Mouse (Mus musculus): ENCODE results near the gene Orc5. TPM values are rescaled to one million over a fixed set of nuclear protein-coding genes. Genes with fewer than 3 reads are reported as not detected.

The Orc5 gene
- 36.9 and 37.7 TPM in 2 replicates for polyA plus RNA-seq (2015; fragmentation: Nextera tagmentation; extraction: Ambion mirVana)

GRCm38 (mm10) chr5:22550033-22550551 lies at the start of gene Orc5:
Orc5 (minus strand) TSS chr5:22550429.
- peaks cover 13% of the 10 kb centered on the region for H3K4me1 ChIP-seq
- peak within 1 kb of the TSS; percentile 70 for H3K4me3 ChIP-seq
- no peaks in the 10 kb centered on the region for H3K9me3 ChIP-seq
- peak within 1 kb of the TSS; percentile 75 for H3K4me2 ChIP-seq
- peak; percentile 98 for ATAC-seq (ENCODE audit: insufficient number of reproducible peaks, insufficient read depth, low FRiP score, low TSS enrichment, low read depth)
- peak within 1 kb of the TSS; percentile 85 for H3K27ac ChIP-seq
- under 1% methylated on average over 31 of the region's 31 CpGs for WGBS
- H3K9ac ChIP-seq: peak within 1 kb of the TSS; percentile 82
- no peaks in the 10 kb centered on the region for H3K27me3 ChIP-seq
- H3K36me3 ChIP-seq: peaks cover 17% of the 10 kb centered on the region

GRCm38 (mm10) chr5:22596981-22597380 lies 46.8 kb upstream of the Orc5 start:
- H3K9ac ChIP-seq: no peak overlapping the region
- H3K36me3 ChIP-seq: no peaks in the 10 kb centered on the region
- H3K4me3 ChIP-seq: no peak overlapping the region
- ATAC-seq (ENCODE audit: insufficient number of reproducible peaks, insufficient read depth, low FRiP score, low TSS enrichment, low read depth): no peak
- no peak overlapping the region for H3K27ac ChIP-seq
- no peaks in the 10 kb centered on the region for H3K4me1 ChIP-seq
- WGBS: 91% methylated on average over 4 of the region's 4 CpGs
- H3K9me3 ChIP-seq: no peaks in the 10 kb centered on the region
- H3K27me3 ChIP-seq: no peaks in the 10 kb centered on the region
- H3K4me2 ChIP-seq: no peak overlapping the region

GRCm38 (mm10) chr5:22589370-22589966 lies 39.2 kb upstream of the Orc5 start:
- ATAC-seq (ENCODE audit: insufficient number of reproducible peaks, insufficient read depth, low FRiP score, low TSS enrichment, low read depth): no peak
- H3K9me3 ChIP-seq: no peaks in the 10 kb centered on the region
- WGBS: 78% methylated on average over 1 of the region's 1 CpGs

GRCm38 (mm10) chr5:22587492-22587891 lies 37.3 kb upstream of the Orc5 start:
- no peak overlapping the region for H3K4me2 ChIP-seq
- 69% methylated on average over 1 of the region's 1 CpGs for WGBS
- H3K9ac ChIP-seq: no peak overlapping the region
- no peaks in the 10 kb centered on the region for H3K4me1 ChIP-seq
- no peaks in the 10 kb centered on the region for H3K9me3 ChIP-seq
- no peak overlapping the region for H3K4me3 ChIP-seq
- no peak overlapping the region for H3K27ac ChIP-seq
- no peaks in the 10 kb centered on the region for H3K36me3 ChIP-seq
- H3K27me3 ChIP-seq: no peaks in the 10 kb centered on the region
- ATAC-seq (ENCODE audit: insufficient number of reproducible peaks, insufficient read depth, low FRiP score, low TSS enrichment, low read depth): no peak

More at GRCm38 (mm10) chr5:22589370-22589966, 39.2 kb upstream of the Orc5 start:
- Histone ChIP-seq H3K27me3 (no peaks in the 10 kb centered on the region), H3K4me1 (no peaks in the 10 kb centered on the region), H3K9ac (no peak overlapping the region), H3K4me2 (no peak overlapping the region), H3K4me3 (no peak overlapping the region), H3K36me3 (no peaks in the 10 kb centered on the region), H3K27ac (no peak overlapping the region)

GRCm38 (mm10) chr5:22584556-22584955 lies 34.3 kb upstream of the Orc5 start:
- no peaks in the 10 kb centered on the region for H3K9me3 ChIP-seq
- no peak overlapping the region for H3K4me2 ChIP-seq
- H3K36me3 ChIP-seq: no peaks in the 10 kb centered on the region
- no peak overlapping the region for H3K4me3 ChIP-seq
- H3K9ac ChIP-seq: no peak overlapping the region
- 46% methylated on average over 2 of the region's 2 CpGs for WGBS
- no peaks in the 10 kb centered on the region for H3K27me3 ChIP-seq
- no peak overlapping the region for H3K27ac ChIP-seq
- no peak for ATAC-seq (ENCODE audit: insufficient number of reproducible peaks, insufficient read depth, low FRiP score, low TSS enrichment, low read depth)
- no peaks in the 10 kb centered on the region for H3K4me1 ChIP-seq

GRCm38 (mm10) chr5:22578011-22578410 lies 27.8 kb upstream of the Orc5 start:
- H3K9ac ChIP-seq: no peak overlapping the region
- ATAC-seq (ENCODE audit: insufficient number of reproducible peaks, insufficient read depth, low FRiP score, low TSS enrichment, low read depth): no peak
- no peaks in the 10 kb centered on the region for H3K9me3 ChIP-seq
- 54% methylated on average over 3 of the region's 3 CpGs for WGBS
- no peak overlapping the region for H3K4me2 ChIP-seq
- H3K27me3 ChIP-seq: no peaks in the 10 kb centered on the region
- H3K27ac ChIP-seq: no peak overlapping the region
- no peaks in the 10 kb centered on the region for H3K36me3 ChIP-seq
- H3K4me3 ChIP-seq: no peak overlapping the region
- H3K4me1 ChIP-seq: no peaks in the 10 kb centered on the region

- no peaks in the 10 kb centered on the region for H3K27me3 ChIP-seq
- no peaks in the 10 kb centered on the region for H3K36me3 ChIP-seq
- H3K9me3 ChIP-seq: no peaks in the 10 kb centered on the region
- ATAC-seq (ENCODE audit: insufficient number of reproducible peaks, insufficient read depth, low FRiP score, low TSS enrichment, low read depth): no peak
- no peak overlapping the region for H3K27ac ChIP-seq
- H3K4me3 ChIP-seq: no peak overlapping the region
- 66% methylated on average over 3 of the region's 3 CpGs for WGBS
- no peaks in the 10 kb centered on the region for H3K4me1 ChIP-seq
- no peak overlapping the region for H3K4me2 ChIP-seq
- H3K9ac ChIP-seq: no peak overlapping the region
Measured at GRCm38 (mm10) chr5:22574751-22575150, 24.5 kb upstream of the Orc5 start.

GRCm38 (mm10) chr5:22574161-22574560 lies 23.9 kb upstream of the Orc5 start:
- Histone ChIP-seq H3K4me1 (no peaks in the 10 kb centered on the region), H3K27ac (no peak overlapping the region), H3K4me2 (no peak overlapping the region), H3K27me3 (no peaks in the 10 kb centered on the region), H3K36me3 (no peaks in the 10 kb centered on the region), H3K9ac (no peak overlapping the region), H3K4me3 (no peak overlapping the region), H3K9me3 (no peaks in the 10 kb centered on the region)
- no peak for ATAC-seq (ENCODE audit: insufficient number of reproducible peaks, insufficient read depth, low FRiP score, low TSS enrichment, low read depth)
- 72% methylated on average over 1 of the region's 1 CpGs for WGBS

- Histone ChIP-seq H3K27ac (no peak overlapping the region), H3K27me3 (no peaks in the 10 kb centered on the region), H3K9me3 (no peaks in the 10 kb centered on the region), H3K9ac (no peak overlapping the region), H3K36me3 (no peaks in the 10 kb centered on the region), H3K4me2 (no peak overlapping the region), H3K4me1 (no peaks in the 10 kb centered on the region), H3K4me3 (no peak overlapping the region)
- WGBS: 45% methylated on average over 2 of the region's 2 CpGs
- no peak for ATAC-seq (ENCODE audit: insufficient number of reproducible peaks, insufficient read depth, low FRiP score, low TSS enrichment, low read depth)
Measured at GRCm38 (mm10) chr5:22573696-22574095, 23.5 kb upstream of the Orc5 start.

- 96% methylated on average over 6 of the region's 6 CpGs for WGBS
- H3K27me3 ChIP-seq: no peaks in the 10 kb centered on the region
- H3K9ac ChIP-seq: no peak overlapping the region
- no peaks in the 10 kb centered on the region for H3K4me1 ChIP-seq
- no peak for ATAC-seq (ENCODE audit: insufficient number of reproducible peaks, insufficient read depth, low FRiP score, low TSS enrichment, low read depth)
- no peaks in the 10 kb centered on the region for H3K9me3 ChIP-seq
- H3K4me2 ChIP-seq: no peak overlapping the region
- H3K27ac ChIP-seq: no peak overlapping the region
- H3K36me3 ChIP-seq: no peaks in the 10 kb centered on the region
- H3K4me3 ChIP-seq: no peak overlapping the region
Measured at GRCm38 (mm10) chr5:22572881-22573280, 22.7 kb upstream of the Orc5 start.

- H3K4me2 ChIP-seq: no peak overlapping the region
- WGBS: 76% methylated on average over 3 of the region's 3 CpGs
- H3K27me3 ChIP-seq: no peaks in the 10 kb centered on the region
- H3K9ac ChIP-seq: no peak overlapping the region
- H3K27ac ChIP-seq: no peak overlapping the region
- no peaks in the 10 kb centered on the region for H3K36me3 ChIP-seq
- H3K4me3 ChIP-seq: no peak overlapping the region
- no peaks in the 10 kb centered on the region for H3K9me3 ChIP-seq
- ATAC-seq (ENCODE audit: insufficient number of reproducible peaks, insufficient read depth, low FRiP score, low TSS enrichment, low read depth): no peak
- H3K4me1 ChIP-seq: no peaks in the 10 kb centered on the region
Measured at GRCm38 (mm10) chr5:22572456-22572855, 22.2 kb upstream of the Orc5 start.

GRCm38 (mm10) chr5:22565708-22566107 lies 15.5 kb upstream of the Orc5 start:
- no peaks in the 10 kb centered on the region for H3K27me3 ChIP-seq
- no peak for ATAC-seq (ENCODE audit: insufficient number of reproducible peaks, insufficient read depth, low FRiP score, low TSS enrichment, low read depth)
- peaks cover 3% of the 10 kb centered on the region for H3K36me3 ChIP-seq
- H3K9me3 ChIP-seq: no peaks in the 10 kb centered on the region
- no peak overlapping the region for H3K4me2 ChIP-seq
- H3K9ac ChIP-seq: no peak overlapping the region
- WGBS: 81% methylated on average over 2 of the region's 2 CpGs
- H3K4me1 ChIP-seq: no peaks in the 10 kb centered on the region
- H3K27ac ChIP-seq: no peak overlapping the region
- H3K4me3 ChIP-seq: no peak overlapping the region

Measured in embryonic facial prominence, embryonic 13.5 days (tissue).